Mouse (Mus musculus) urinary bladder, postnatal 36 days (tissue): ENCODE results near the gene Pak4.
A peak's percentile ranks its signal among the peaks of the same experiment; 100 is the strongest.
"Not testable (repeated sequence)": the region's sequence is repeated elsewhere in the genome, so short reads cannot be mapped to it uniquely, and the experiment has no call there.

Source experiments
- DNase-seq, 2 experiments: peaks; one replicate each; pipeline ENCODE4 v3.0.0; 2022; ENCODE audit warnings: low spot score in 2 of 2, mixed read lengths in 1 of 2

The Pak4 gene

GRCm38 (mm10) chr7:28562371-28562770, 35.6 kb downstream of the Pak4 start:
- no peak for DNase-seq

GRCm38 (mm10) chr7:28561967-28562366, 36.0 kb downstream of the Pak4 start:
- DNase-seq: no peak

GRCm38 (mm10) chr7:28560856-28561255, 37.1 kb downstream of the Pak4 start:
- DNase-seq: no peak

GRCm38 (mm10) chr7:28558486-28558885, 39.5 kb downstream of the Pak4 start:
- DNase-seq: peak in 1 of 2 experiments; percentile 72

GRCm38 (mm10) chr7:28557708-28558107, 40.3 kb downstream of the Pak4 start:
- DNase-seq: no peak

- no peak for DNase-seq
These were observed 40.9 kb downstream of the Pak4 start for GRCm38 (mm10) chr7:28557069-28557468.

- DNase-seq: no peak
These were observed 41.9 kb downstream of the Pak4 start for GRCm38 (mm10) chr7:28555939-28556535.

- DNase-seq: peak; percentile 45 to 66
These were observed 44.9 kb downstream of the Pak4 start for GRCm38 (mm10) chr7:28553076-28553475.

GRCm38 (mm10) chr7:28547628-28548027, 50.4 kb downstream of the Pak4 start:
- no peak for DNase-seq

- DNase-seq: no peak
These were observed 50.8 kb downstream of the Pak4 start, which contains the start of gene Nccrp1 for GRCm38 (mm10) chr7:28547154-28547553. Gene Nccrp1, minus strand, starts transcription at chr7:28547254.

- no peak for DNase-seq
These were observed 51.3 kb downstream of the Pak4 start for GRCm38 (mm10) chr7:28546649-28547048.

GRCm38 (mm10) chr7:28545891-28546210, 52.1 kb downstream of the Pak4 start:
- no peak for DNase-seq

- no peak for DNase-seq
These were observed 52.7 kb downstream of the Pak4 start for GRCm38 (mm10) chr7:28545048-28545890.

GRCm38 (mm10) chr7:28544051-28544601, 53.9 kb downstream of the Pak4 start:
- no peak for DNase-seq

- DNase-seq: no peak
These were observed 57.5 kb downstream of the Pak4 start, which contains the start of gene Sycn for GRCm38 (mm10) chr7:28540526-28540925. Gene Sycn, plus strand, starts transcription at chr7:28540885.

GRCm38 (mm10) chr7:28538886-28539285, 59.1 kb downstream of the Pak4 start:
- not testable (repeated sequence) for DNase-seq

GRCm38 (mm10) chr7:28532005-28532404, 66.0 kb downstream of the Pak4 start:
- no peak for DNase-seq

- DNase-seq: peak; percentile 61 to 79
These were observed 69.9 kb downstream of the Pak4 start for GRCm38 (mm10) chr7:28527922-28528719.

- not testable (repeated sequence) for DNase-seq
These were observed 75.4 kb downstream of the Pak4 start, which contains the start of gene Ifnl3 for GRCm38 (mm10) chr7:28522536-28522935. Gene Ifnl3, plus strand, starts transcription at chr7:28522836.

GRCm38 (mm10) chr7:28511441-28511840, 86.5 kb downstream of the Pak4 start:
- no peak for DNase-seq

GRCm38 (mm10) chr7:28510405-28510974, 87.5 kb downstream of the Pak4 start, which contains the start of gene Ifnl2:
Gene Ifnl2, minus strand, starts transcription at chr7:28510455.
- not testable (repeated sequence) for DNase-seq
